Mouse (Mus musculus): ENCODE results near the gene Bcl11a. TPM values are rescaled to one million over a fixed set of nuclear protein-coding genes. Genes with fewer than 3 reads are reported as not detected.
A peak's percentile ranks its signal among the peaks of the same experiment; 100 is the strongest.

The Bcl11a gene
- total and polyA plus RNA-seq, 3 experiments = 37.0 to 112 (median 83.8) TPM

- TF ChIP-seq NRF1 (IDR thresholded peaks at IDR 0.05; ENCODE audit: insufficient read depth, low read depth, low read length, poor library complexity, severe bottlenecking) (no peak), UBTF (IDR thresholded peaks at IDR 0.05; ENCODE audit: borderline replicate concordance, insufficient read depth, low read depth, low read length) (0 out of 2 replicates have a peak, but pooled peaks have one; percentile 71), ZMIZ1 (IDR thresholded peaks at IDR 0.05; ENCODE audit: low read depth, low read length) (no peak), TBP (IDR thresholded peaks at IDR 0.05; ENCODE audit: low read depth, low read length) (0 out of 2 replicates have a peak, but pooled peaks have one; percentile 9), MYC (IDR thresholded peaks at IDR 0.05; ENCODE audit: low read depth, low read length) (peak; percentile 52; the same call in 1 of the 2 replicates), NELFE (IDR thresholded peaks at IDR 0.05; ENCODE audit: low read depth, low read length) (0 out of 2 replicates have a peak, but pooled peaks have one; percentile 13), MAX (IDR thresholded peaks at IDR 0.05; ENCODE audit: low read length) (peak; percentile 59), KAT2A (conservative IDR thresholded peaks at IDR 0.05; ENCODE audit: low read depth, low read length) (no peak), ZC3H11A (IDR thresholded peaks at IDR 0.05; ENCODE audit: low read depth, low read length) (peak; percentile 53), MXI1 (IDR thresholded peaks at IDR 0.05; ENCODE audit: low read depth, low read length) (peak; percentile 69), CTCF (IDR thresholded peaks at IDR 0.05 in 2 of 3, conservative IDR thresholded peaks at IDR 0.05 in 1 of 3; ENCODE audit: control insufficient read depth in 1 of 3, insufficient read depth in 1 of 3, low read depth in 2 of 3, low read length in 3 of 3, poor library complexity in 1 of 3, severe bottlenecking in 1 of 3) (peak in 2 of 3 experiments; percentile 62 to 63; a peak in 5 of 6 replicates), GATA1 (IDR thresholded peaks at IDR 0.05; ENCODE audit: low read depth, low read length) (no peak), ZNF384 (IDR thresholded peaks at IDR 0.05; ENCODE audit: low read depth, low read length) (peak; percentile 70), SMC3 (IDR thresholded peaks at IDR 0.05; ENCODE audit: low read depth, low read length) (peak; percentile 43), TCF12 (IDR thresholded peaks at IDR 0.05; ENCODE audit: low read depth, low read length) (peak; percentile 44; the same call in 1 of the 2 replicates), GABPA (IDR thresholded peaks at IDR 0.05; ENCODE audit: low read depth, low read length) (no peak), EP300 (IDR thresholded peaks at IDR 0.05; ENCODE audit: low read depth in 1 of 2, low read length in 2 of 2) (peak; percentile 27 to 75; a peak in 3 of 4 replicates), CHD1 (IDR thresholded peaks at IDR 0.05; ENCODE audit: low read depth, low read length) (peak; percentile 84; the same call in 1 of the 2 replicates), RAD21 (IDR thresholded peaks at IDR 0.05; ENCODE audit: low read depth, low read length) (peak; percentile 66), BHLHE40 (IDR thresholded peaks at IDR 0.05; ENCODE audit: borderline replicate concordance, low read depth, low read length) (peak; percentile 38; the same call in 1 of the 2 replicates), MAZ (IDR thresholded peaks at IDR 0.05; ENCODE audit: low read depth, low read length) (peak; percentile 68), USF1 (IDR thresholded peaks at IDR 0.05; ENCODE audit: low read depth, low read length) (0 out of 2 replicates have a peak, but pooled peaks have one; percentile 6), MYB (IDR thresholded peaks at IDR 0.05; ENCODE audit: low read depth, low read length) (peak; percentile 74), POLR2A (IDR thresholded peaks at IDR 0.05; ENCODE audit: control insufficient read depth in 1 of 2, insufficient read depth in 1 of 2, low read depth in 1 of 2, low read length in 2 of 2, poor library complexity in 1 of 2) (peak in 1 of 2 experiments; percentile 14; a peak in 1 of 4 replicates), CHD2 (IDR thresholded peaks at IDR 0.05; ENCODE audit: low read length) (peak; percentile 62), SIN3A (IDR thresholded peaks at IDR 0.05; ENCODE audit: low read length) (peak; percentile 34), POLR2AphosphoS2 (IDR thresholded peaks at IDR 0.05; ENCODE audit: low read length) (no peak; the same call in 1 of the 2 replicates)
- H3K27ac ChIP-seq (ENCODE audit: control insufficient read depth, low read depth, low read length) = peak overlapping the region; percentile 96
Observed at GRCm38 (mm10) chr11:24081016-24081686, 3.3 kb downstream of the Bcl11a start.

More at GRCm38 (mm10) chr11:24081016-24081686, 3.3 kb downstream of the Bcl11a start:
- H3K27me3 ChIP-seq (ENCODE audit: control insufficient read depth in 1 of 2, insufficient read depth in 2 of 2, low read length in 2 of 2) = no peaks in the 10 kb centered on the region
- peak overlapping the region; percentile 69 to 82 for H3K4me3 ChIP-seq (ENCODE audit: control insufficient read depth in 1 of 2, insufficient read depth in 1 of 2, low read depth in 2 of 2, low read length in 2 of 2)
- peaks cover 9 to 17% of the 10 kb centered on the region in 2 experiments; a peak in 3 of 4 replicates for H3K4me1 ChIP-seq (ENCODE audit: control insufficient read depth in 1 of 2, insufficient read depth in 2 of 2, low read length in 2 of 2)
- H3K36me3 ChIP-seq (ENCODE audit: control insufficient read depth in 1 of 2, insufficient read depth in 2 of 2, low read length in 2 of 2) = peaks cover 14 to 27% of the 10 kb centered on the region in 2 experiments
- H3K79me2 ChIP-seq (ENCODE audit: control insufficient read depth, insufficient read depth, low read length, poor library complexity) = peaks cover 94% of the 10 kb centered on the region
- no peaks in the 10 kb centered on the region for H3K9me3 ChIP-seq (replicated peaks; ENCODE audit: insufficient read depth, low read length)
- DNase-seq (ENCODE audit: low read depth, low spot score) = peak; percentile 90
- peak overlapping the region; percentile 98 for H3K9ac ChIP-seq (ENCODE audit: control insufficient read depth, low read depth, low read length, poor library complexity, severe bottlenecking)

Data from MEL (cell line).